In genomic region chr19:41290952-41291619, GRCm38 (mm10) we compare ENCODE assay signal across 12 mouse cellular contexts. TPM values are rescaled to one million over a fixed set of nuclear protein-coding genes. Genes with fewer than 3 reads are reported as not detected.
DNase-seq lines count a peak whose midpoint lies in the region; ATAC-seq and TF ChIP-seq lines count a peak whose summit lies in the region.
"Had no signal": no experiment of that assay in that cellular context is flagged by ENCODE, and none has a peak within 500 bp of the region (broad histone marks: within the 10 kb centered on the region; RNA-seq: fewer than 3 reads in every experiment).

No protein-coding gene starts in this region.

- H3K4me2 ChIP-seq in hindbrain, embryonic 11.5 days (replicated peaks; ENCODE audit: low read depth, low read length): no peak overlapping the region
- H3K4me2 ChIP-seq in hindbrain, embryonic 13.5 days: no peak overlapping the region
- no peak overlapping the region for H3K4me2 ChIP-seq in liver, embryonic 14.5 days (ENCODE audit: low read depth)
- H3K4me2 ChIP-seq: heart, embryonic 13.5 days; neural tube, embryonic 12.5 days; stomach, embryonic 15.5 days had no signal

- no peaks in the 10 kb centered on the region for H3K9me3 ChIP-seq in hindbrain, embryonic 11.5 days (ENCODE audit: control insufficient read depth, low read length)
- H3K9me3 ChIP-seq in hindbrain, embryonic 13.5 days: no peaks in the 10 kb centered on the region
- H3K9me3 ChIP-seq in ES-E14 (ENCODE audit: control insufficient read depth, insufficient read depth, low read depth, low read length): no peaks in the 10 kb centered on the region
- H3K9me3 ChIP-seq in liver, embryonic 14.5 days (ENCODE audit: control insufficient read depth, low read length): no peaks in the 10 kb centered on the region
- H3K9me3 ChIP-seq: heart, embryonic 13.5 days; neural tube, embryonic 12.5 days; stomach, embryonic 15.5 days had no signal

- WGBS in hindbrain, embryonic 11.5 days: 63% methylated on average over 5 of the region's 5 CpGs
- WGBS in hindbrain, embryonic 13.5 days: 68% methylated on average over 5 of the region's 5 CpGs
- WGBS in liver, embryonic 14.5 days (ENCODE audit: insufficient replicate concordance): 42% methylated on average over 5 of the region's 5 CpGs

- no peaks in the 10 kb centered on the region for H3K36me3 ChIP-seq in hindbrain, embryonic 11.5 days (ENCODE audit: control insufficient read depth, insufficient read depth, low read length)
- H3K36me3 ChIP-seq in hindbrain, embryonic 13.5 days: no peaks in the 10 kb centered on the region
- H3K36me3 ChIP-seq in ES-E14 (ENCODE audit: control insufficient read depth, insufficient read depth, low read length, poor library complexity, severe bottlenecking): no peaks in the 10 kb centered on the region
- no peaks in the 10 kb centered on the region for H3K36me3 ChIP-seq in liver, embryonic 14.5 days (replicated peaks; ENCODE audit: control insufficient read depth, insufficient read depth, low read depth)
- H3K36me3 ChIP-seq: heart, embryonic 13.5 days; neural tube, embryonic 12.5 days; stomach, embryonic 15.5 days had no signal

- TF ChIP-seq EP300 in liver, embryonic 14.5 days (IDR thresholded peaks at IDR 0.05; ENCODE audit: low read depth): no peak

- no peak overlapping the region for H3K27ac ChIP-seq in hindbrain, embryonic 11.5 days (ENCODE audit: low read depth, low read length)
- no peak overlapping the region for H3K27ac ChIP-seq in hindbrain, embryonic 13.5 days
- no peak overlapping the region for H3K27ac ChIP-seq in ES-E14 (ENCODE audit: insufficient read depth, low read depth, low read length, poor library complexity, severe bottlenecking)
- no peak overlapping the region for H3K27ac ChIP-seq in liver, embryonic 14.5 days
- H3K27ac ChIP-seq: heart, embryonic 13.5 days; neural tube, embryonic 12.5 days; stomach, embryonic 15.5 days had no signal

- no peaks in the 10 kb centered on the region for H3K27me3 ChIP-seq in hindbrain, embryonic 11.5 days (ENCODE audit: control insufficient read depth, insufficient read depth, low read length)
- H3K27me3 ChIP-seq in hindbrain, embryonic 13.5 days: no peaks in the 10 kb centered on the region
- no peaks in the 10 kb centered on the region for H3K27me3 ChIP-seq in liver, embryonic 14.5 days (ENCODE audit: control insufficient read depth, insufficient read depth, low read length)
- H3K27me3 ChIP-seq: neural tube, embryonic 12.5 days; stomach, embryonic 15.5 days had no signal

- TF ChIP-seq CTCF in liver, embryonic 14.5 days (IDR thresholded peaks at IDR 0.05; ENCODE audit: low read depth): peak; percentile 74

- no peak overlapping the region for H3K9ac ChIP-seq in hindbrain, embryonic 11.5 days (ENCODE audit: low read depth, low read length)
- H3K9ac ChIP-seq in hindbrain, embryonic 13.5 days: no peak overlapping the region
- H3K9ac ChIP-seq in ES-E14 (ENCODE audit: insufficient read depth, low read depth, low read length, poor library complexity, severe bottlenecking): no peak overlapping the region
- no peak overlapping the region for H3K9ac ChIP-seq in liver, embryonic 14.5 days (replicated peaks)
- H3K9ac ChIP-seq: heart, embryonic 13.5 days; neural tube, embryonic 12.5 days; stomach, embryonic 15.5 days had no signal

- ATAC-seq in hindbrain, embryonic 11.5 days (ENCODE audit: low FRiP score): no peak
- ATAC-seq in hindbrain, embryonic 13.5 days (ENCODE audit: low FRiP score): no peak
- no peak for ATAC-seq in liver, embryonic 14.5 days (ENCODE audit: insufficient read depth)
- no peak for ATAC-seq in inflammation-experienced regulatory T-cells, adult 6 months
- no peak for ATAC-seq in monocyte, adult 5-6 weeks (replicated peaks; ENCODE audit: insufficient number of reproducible peaks, low FRiP score, low TSS enrichment, poor library complexity, severe bottlenecking)

- H3K4me3 ChIP-seq in hindbrain, embryonic 11.5 days (ENCODE audit: low read depth, low read length): no peak overlapping the region
- H3K4me3 ChIP-seq in hindbrain, embryonic 13.5 days: no peak overlapping the region
- H3K4me3 ChIP-seq in ES-E14 (ENCODE audit: insufficient read depth in 1 of 2, low read depth in 1 of 2, low read length in 2 of 2, poor library complexity in 1 of 2, severe bottlenecking in 1 of 2): no peak overlapping the region
- no peak overlapping the region for H3K4me3 ChIP-seq in liver, embryonic 14.5 days (ENCODE audit: insufficient read depth in 1 of 2, low read depth in 2 of 2, low read length in 2 of 2)
- H3K4me3 ChIP-seq: heart, embryonic 13.5 days; neural tube, embryonic 12.5 days; stomach, embryonic 15.5 days had no signal

- in situ Hi-C loops in ES-E14 (cut with MboI; ENCODE audit: low sequenced_read_pairs in 2 of 2, unreplicated experiment in 2 of 2): no loop called here

- H3K4me1 ChIP-seq in hindbrain, embryonic 11.5 days (replicated peaks; ENCODE audit: control insufficient read depth, insufficient read depth, low read length): no peaks in the 10 kb centered on the region
- no peaks in the 10 kb centered on the region for H3K4me1 ChIP-seq in hindbrain, embryonic 13.5 days (replicated peaks)
- peaks cover 0 to 1% of the 10 kb centered on the region in 2 experiments; a peak in 2 of 4 replicates for H3K4me1 ChIP-seq in ES-E14 (ENCODE audit: control insufficient read depth in 2 of 2, insufficient read depth in 2 of 2, low read length in 2 of 2, poor library complexity in 1 of 2)
- H3K4me1 ChIP-seq in liver, embryonic 14.5 days (replicated peaks; ENCODE audit: control insufficient read depth in 2 of 2, insufficient read depth in 2 of 2, low read length in 1 of 2): no peaks in the 10 kb centered on the region
- H3K4me1 ChIP-seq: heart, embryonic 13.5 days; neural tube, embryonic 12.5 days; stomach, embryonic 15.5 days had no signal

- DNase-seq in hindbrain, embryonic 11.5 days (ENCODE audit: low spot score): peak; percentile 25
- peak; percentile 41 for DNase-seq in 3T3-L1 (ENCODE audit: low read depth, low spot score)
- no peak for DNase-seq in ES-E14 (ENCODE audit: low read depth, low spot score)
- DNase-seq in liver, embryonic 14.5 days (ENCODE audit: low read depth in 3 of 3, low spot score in 3 of 3): no peak
- no peak for DNase-seq in embryo, embryonic 11 days
- DNase-seq: cerebellum, adult 8-10 months had no signal

TF ChIP-seq in ES-E14, 5 proteins besides CTCF, POLR2A, EP300 and RAD21:
- no peak for TF ChIP-seq MAFK (IDR thresholded peaks at IDR 0.05; ENCODE audit: insufficient read depth, low read depth, low read length)
- peak; percentile 39; the same call in 1 of the 2 replicates for TF ChIP-seq ZC3H11A (IDR thresholded peaks at IDR 0.05; ENCODE audit: borderline replicate concordance, low read depth, low read length)

RNA-seq across cellular contexts. Expression of gene Tm9sf3, which starts 27.3 kb away (rescaled TPM):
- polyA plus RNA-seq in hindbrain, embryonic 11.5 days (2014; fragmentation: Nextera tagmentation; extraction: Ambion mirVana): 108 and 151 TPM in 2 replicates
- 91.3 and 99.0 TPM in 2 replicates for polyA plus RNA-seq in hindbrain, embryonic 13.5 days (2015; fragmentation: Nextera tagmentation; extraction: Ambion mirVana)
- total RNA-seq in ES-E14 (2012; rRNA removed): 112 and 117 TPM in 2 replicates
- polyA plus RNA-seq in liver, embryonic 14.5 days (2012; rRNA removed): 22.5 and 35.0 TPM in 2 replicates
- polyA plus RNA-seq in liver, embryonic 14.5 days (2014; fragmentation: Nextera tagmentation; extraction: Ambion mirVana): 53.0 and 59.2 TPM in 2 replicates
- 10 to 100 TPM; 21.4 to 38.9 (median 32.2) TPM for polyA plus RNA-seq in inflammation-experienced regulatory T-cells, adult 6 months (2017; shearing (Covaris generic))
- total RNA-seq in monocyte, adult 5-6 weeks (2017): 280 to 327 TPM (median 321 TPM) in 3 replicates

Comparison
In these comparisons a context has a peak if more than half of its experiments do, and no peak if none do; other contexts are left out.
1. DNase-seq: peak in hindbrain, embryonic 11.5 days (single experiment) and 3T3-L1 (single experiment); none in ES-E14 (single experiment), liver, embryonic 14.5 days (0 of 3) and embryo, embryonic 11 days (single experiment).